Mouse (Mus musculus) intestine, embryonic 14.5 days (tissue): ENCODE measurements at regions not wholly inside any gene's neighbourhood (a gene's known extent, or its start where the extent isn't known, plus 50 kb on each side); places are given as distances from the start of the nearest gene placed in this dataset.

Experiments used
- ATAC-seq: fragments of 200-750 bp; cut with Nextera tagmentation; replicated peaks from 2 replicates; pipeline ENCODE4 v1.8.0; 2017; ENCODE audit warnings: low read depth, moderate number of reproducible peaks, moderate TSS enrichment, moderate library complexity; ENCODE audit not compliant: low FRiP score, low TSS enrichment
- DNase-seq: peaks from one replicate; pipeline ENCODE4 v3.0.0-alpha.2; 2018; ENCODE audit warnings: low spot score
- H3K27ac ChIP-seq: fragments of 300-500 bp; sonication (generic); 2 replicates; pipeline ENCODE4 v1.5.1; 2014; ENCODE audit warnings: low read depth, mild to moderate bottlenecking, control low read depth
- H3K27me3 ChIP-seq: fragments of 300-500 bp; sonication (generic); replicated peaks from 2 replicates; pipeline ENCODE4 v1.6.1; 2014; ENCODE audit warnings: low read length, control low read depth; ENCODE audit not compliant: control insufficient read depth, insufficient read depth
- H3K36me3 ChIP-seq: fragments of 300-500 bp; sonication (generic); 2 replicates; pipeline ENCODE4 v1.6.1; 2014; ENCODE audit warnings: low read length, control low read depth; ENCODE audit not compliant: control insufficient read depth, insufficient read depth
- H3K4me1 ChIP-seq: fragments of 300-500 bp; sonication (generic); replicated peaks from 2 replicates; pipeline ENCODE4 v1.6.1; 2014; ENCODE audit warnings: low read length, control low read depth, mixed read lengths; ENCODE audit not compliant: control insufficient read depth, insufficient read depth
- H3K4me2 ChIP-seq: fragments of 300-500 bp; sonication (generic); 2 replicates; pipeline ENCODE4 v1.6.1; 2014; ENCODE audit warnings: low read length
- H3K4me3 ChIP-seq: fragments of 300-500 bp; sonication (generic); 2 replicates; pipeline ENCODE4 v1.5.1; 2014; ENCODE audit warnings: low read depth, low read length, control low read depth, mixed read lengths
- H3K9ac ChIP-seq: fragments of 300-500 bp; sonication (generic); 2 replicates; pipeline ENCODE4 v1.6.1; 2014; ENCODE audit warnings: mild to moderate bottlenecking, low read length
- H3K9me3 ChIP-seq: fragments of 300-500 bp; sonication (generic); 2 replicates; pipeline ENCODE4 v1.6.1; 2016; ENCODE audit warnings: low read length, control low read depth; ENCODE audit not compliant: control insufficient read depth
- WGBS: fragments of 180-500 bp; shearing (Covaris S2); extraction: QIAGEN DNeasy Blood & Tissue Kit; methylation state at CpG from one replicate; pipeline ENCODE4 v1.1.7; 2014; 5-methylcytosine and 5-hydroxymethylcytosine counted together

DNA sequence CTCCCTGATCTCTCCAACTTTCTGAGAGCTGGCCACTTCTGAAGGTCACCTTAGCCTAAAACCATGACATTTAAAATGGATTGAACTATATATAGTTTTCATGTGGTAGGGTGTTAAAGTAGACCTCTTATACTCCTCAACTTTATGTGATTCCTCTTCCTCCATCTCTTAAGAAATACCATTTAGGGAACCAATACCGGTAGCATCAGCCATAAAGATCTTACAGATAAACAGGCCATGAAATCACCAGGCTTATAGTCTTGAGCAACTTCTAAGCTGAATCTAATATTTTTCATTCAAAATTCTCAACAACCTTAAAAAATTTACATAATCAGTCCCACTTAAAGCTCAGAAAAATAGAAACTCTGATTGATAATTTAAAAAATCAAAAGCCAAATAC lies 56.2 kb downstream of the Rpl36a-ps1 start:
- 71% methylated on average over 1 of the region's 1 CpGs for WGBS
- no peak for DNase-seq
- H3K27ac ChIP-seq, result no peak overlapping the region
- ATAC-seq, result no peak
- no peak overlapping the region for H3K4me3 ChIP-seq
- H3K4me2 ChIP-seq, result no peak overlapping the region
- no peaks in the 10 kb centered on the region for H3K27me3 ChIP-seq
- H3K9me3 ChIP-seq, result no peaks in the 10 kb centered on the region
- H3K36me3 ChIP-seq, result no peaks in the 10 kb centered on the region
- H3K4me1 ChIP-seq, result no peaks in the 10 kb centered on the region
- H3K9ac ChIP-seq, result no peak overlapping the region

DNA sequence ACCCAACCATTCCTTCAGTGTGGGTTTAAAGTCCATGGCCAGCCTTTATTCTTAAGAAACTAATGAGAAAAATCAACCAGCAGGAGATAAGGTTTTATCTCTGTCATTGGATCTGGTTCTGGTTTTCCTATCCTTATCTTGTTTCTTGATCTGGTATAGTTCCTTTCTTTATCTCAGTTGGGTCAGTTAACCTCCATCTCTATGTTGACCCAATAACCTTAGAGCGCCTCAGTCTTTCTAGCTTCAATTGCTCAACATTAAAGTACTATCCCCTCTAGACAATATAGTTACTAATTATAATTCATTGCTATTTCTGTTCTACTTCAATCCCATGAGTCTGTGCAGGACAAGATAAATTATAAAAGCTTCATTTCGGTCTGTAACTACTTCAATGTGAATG lies 56.7 kb downstream of the Rpl36a-ps1 start:
- Histone ChIP-seq H3K27ac (no peak overlapping the region), H3K9ac (no peak overlapping the region), H3K4me1 (no peaks in the 10 kb centered on the region), H3K4me2 (no peak overlapping the region), H3K9me3 (no peaks in the 10 kb centered on the region), H3K27me3 (no peaks in the 10 kb centered on the region), H3K4me3 (no peak overlapping the region), H3K36me3 (no peaks in the 10 kb centered on the region)
- ATAC-seq (no peak), DNase-seq (no peak)
- 89% methylated on average over 2 of the region's 2 CpGs for WGBS

- DNase-seq, result no peak
- WGBS, result 16% methylated on average over 3 of the region's 3 CpGs
These were observed 60.7 kb downstream of the Rpl36a-ps1 start for GRCm38 (mm10) chr14:98933371-98933916.

DNA sequence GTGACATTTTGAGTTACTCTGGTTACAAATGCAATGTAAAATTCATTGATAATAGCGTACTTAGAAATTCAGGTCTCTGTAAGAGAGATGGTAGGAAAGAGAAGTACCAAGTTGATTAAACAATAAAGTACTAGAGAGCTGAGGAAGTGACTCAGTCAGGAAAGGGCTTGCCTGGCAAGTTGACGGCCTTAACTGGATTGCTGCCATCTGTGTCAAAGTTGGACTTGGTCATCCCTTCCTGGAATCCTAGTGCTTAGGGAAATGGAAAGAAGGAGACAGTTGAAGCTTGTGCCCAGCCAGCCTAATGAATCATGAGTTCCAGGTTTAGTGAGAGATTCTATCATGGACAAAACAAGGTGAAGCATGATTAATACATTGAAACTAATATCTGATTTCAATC lies 64.8 kb downstream of the Rpl36a-ps1 start:
- Histone ChIP-seq H3K27me3 (no peaks in the 10 kb centered on the region), H3K27ac (no peak overlapping the region), H3K9ac (no peak overlapping the region), H3K4me2 (no peak overlapping the region), H3K4me3 (no peak overlapping the region), H3K9me3 (no peaks in the 10 kb centered on the region), H3K4me1 (no peaks in the 10 kb centered on the region), H3K36me3 (no peaks in the 10 kb centered on the region)
- DNase-seq, result no peak
- no peak for ATAC-seq
- 69% methylated on average over 2 of the region's 2 CpGs for WGBS

More at GRCm38 (mm10) chr14:98933371-98933916, 60.7 kb downstream of the Rpl36a-ps1 start:
- Histone ChIP-seq H3K4me1 (no peaks in the 10 kb centered on the region), H3K4me3 (no peak overlapping the region), H3K27ac (no peak overlapping the region), H3K9me3 (no peaks in the 10 kb centered on the region), H3K9ac (no peak overlapping the region), H3K27me3 (no peaks in the 10 kb centered on the region), H3K4me2 (no peak overlapping the region), H3K36me3 (no peaks in the 10 kb centered on the region)
- ATAC-seq, result no peak

- no peak for ATAC-seq
- Histone ChIP-seq H3K36me3 (no peaks in the 10 kb centered on the region), H3K9ac (no peak overlapping the region), H3K4me3 (no peak overlapping the region), H3K9me3 (no peaks in the 10 kb centered on the region), H3K4me2 (no peak overlapping the region), H3K27ac (no peak overlapping the region), H3K4me1 (no peaks in the 10 kb centered on the region), H3K27me3 (no peaks in the 10 kb centered on the region)
- no peak for DNase-seq
- 74% methylated on average over 5 of the region's 5 CpGs for WGBS
These were observed 85.9 kb downstream of the Rpl36a-ps1 start for GRCm38 (mm10) chr14:98908234-98908633.

GRCm38 (mm10) chr14:98898876-98899275 lies 95.2 kb downstream of the Rpl36a-ps1 start:
- no peak overlapping the region for H3K4me3 ChIP-seq
- no peaks in the 10 kb centered on the region for H3K4me1 ChIP-seq
- H3K27ac ChIP-seq, result no peak overlapping the region
- no peak for DNase-seq
- H3K4me2 ChIP-seq, result no peak overlapping the region
- 74% methylated on average over 4 of the region's 4 CpGs for WGBS
- no peak overlapping the region for H3K9ac ChIP-seq
- no peaks in the 10 kb centered on the region for H3K36me3 ChIP-seq
- no peak for ATAC-seq
- no peaks in the 10 kb centered on the region for H3K27me3 ChIP-seq
- H3K9me3 ChIP-seq, result no peaks in the 10 kb centered on the region

DNA sequence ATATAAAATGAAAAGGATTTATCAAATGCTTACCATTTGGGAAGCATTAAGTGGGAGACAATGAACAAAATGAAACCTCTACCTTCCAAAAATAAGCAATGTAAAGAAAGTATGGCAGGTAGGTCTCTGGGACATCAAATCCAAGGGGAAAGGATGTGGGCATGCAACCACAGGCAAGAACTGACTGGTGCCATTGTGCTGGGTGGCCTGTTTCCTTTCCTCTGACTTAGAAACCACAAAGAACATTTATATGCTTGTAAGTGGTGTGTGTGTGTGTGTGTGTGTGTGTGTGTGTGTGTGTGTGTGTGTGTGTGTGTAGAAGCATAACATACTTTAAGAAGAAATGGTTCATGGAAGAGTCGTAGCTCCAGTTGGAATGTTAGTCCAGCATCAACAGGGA lies 96.7 kb downstream of the Rpl36a-ps1 start:
- H3K9ac ChIP-seq, result no peak overlapping the region
- no peak overlapping the region for H3K4me3 ChIP-seq
- no peak for DNase-seq
- no peak overlapping the region for H3K27ac ChIP-seq
- H3K9me3 ChIP-seq, result no peaks in the 10 kb centered on the region
- no peak for ATAC-seq
- 77% methylated on average over 1 of the region's 1 CpGs for WGBS
- H3K27me3 ChIP-seq, result no peaks in the 10 kb centered on the region
- no peak overlapping the region for H3K4me2 ChIP-seq
- no peaks in the 10 kb centered on the region for H3K36me3 ChIP-seq
- no peaks in the 10 kb centered on the region for H3K4me1 ChIP-seq

GRCm38 (mm10) chr14:98895933-98896332 lies 98.2 kb downstream of the Rpl36a-ps1 start:
- ATAC-seq, result no peak
- no peak overlapping the region for H3K27ac ChIP-seq

GRCm38 (mm10) chr14:98892670-98893069 lies 101.4 kb downstream of the Rpl36a-ps1 start:
- ATAC-seq, result no peak

More at GRCm38 (mm10) chr14:98895933-98896332, 98.2 kb downstream of the Rpl36a-ps1 start:
- WGBS, result 95% methylated on average over 1 of the region's 1 CpGs
- Histone ChIP-seq H3K36me3 (no peaks in the 10 kb centered on the region), H3K4me2 (no peak overlapping the region), H3K4me1 (no peaks in the 10 kb centered on the region), H3K9ac (no peak overlapping the region), H3K4me3 (no peak overlapping the region), H3K27me3 (no peaks in the 10 kb centered on the region), H3K9me3 (no peaks in the 10 kb centered on the region)
- no peak for DNase-seq

More at GRCm38 (mm10) chr14:98892670-98893069, 101.4 kb downstream of the Rpl36a-ps1 start:
- H3K4me2 ChIP-seq, result no peak overlapping the region
- no peak overlapping the region for H3K4me3 ChIP-seq
- no peak for DNase-seq
- no peaks in the 10 kb centered on the region for H3K4me1 ChIP-seq
- 72% methylated on average over 3 of the region's 3 CpGs for WGBS
- no peaks in the 10 kb centered on the region for H3K27me3 ChIP-seq
- no peaks in the 10 kb centered on the region for H3K9me3 ChIP-seq
- no peak overlapping the region for H3K27ac ChIP-seq
- no peaks in the 10 kb centered on the region for H3K36me3 ChIP-seq
- no peak overlapping the region for H3K9ac ChIP-seq
